In the genomic region with DNA sequence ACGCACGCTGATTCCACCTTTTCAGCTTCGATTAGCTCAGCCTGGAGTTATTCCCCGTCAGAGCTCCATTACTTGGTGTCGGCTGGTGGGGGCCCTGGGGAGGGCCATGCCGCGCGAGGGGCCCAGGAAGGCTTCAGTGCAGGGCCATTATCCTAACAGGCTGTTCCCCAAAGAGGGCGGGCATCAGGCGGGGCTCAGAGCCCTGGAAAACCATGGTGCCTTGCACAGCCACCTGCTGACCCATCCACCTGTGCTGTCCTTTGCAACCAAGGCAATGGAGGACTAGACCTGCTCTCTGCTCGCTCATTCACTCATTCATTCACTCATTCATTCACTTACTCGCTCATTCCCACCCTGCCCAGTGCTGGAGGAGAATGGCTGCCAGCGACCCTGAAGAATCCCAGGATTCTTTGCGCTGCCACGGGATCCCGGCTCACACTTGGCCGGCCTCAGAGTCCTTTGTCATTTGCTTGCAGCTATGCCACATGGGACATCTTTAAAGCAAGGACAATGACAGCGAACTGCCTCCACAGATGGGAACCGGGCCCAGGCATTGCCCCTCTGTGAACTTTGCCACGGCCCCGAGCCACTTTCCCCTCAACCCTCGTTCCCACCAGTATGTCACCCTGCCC, we compare ENCODE assay signal across 11 mouse cellular contexts.
DNase-seq lines count a peak whose midpoint lies in the region; ATAC-seq lines count a peak whose summit lies in the region.
"Had no signal": no experiment of that assay in that cellular context is flagged by ENCODE, and none has a peak within 500 bp of the region (broad histone marks: within the 10 kb centered on the region; RNA-seq: fewer than 3 reads in every experiment).

No protein-coding gene starts in this region.

- intact Hi-C loops in heart, postnatal 25 days (cut with DNase I) = no loop called here

- H3K27ac ChIP-seq in intestine, embryonic 15.5 days = no peak overlapping the region
- H3K27ac ChIP-seq in intestine, embryonic 16.5 days (ENCODE audit: low read length) = no peak overlapping the region
- no peak overlapping the region for H3K27ac ChIP-seq in forebrain, embryonic 12.5 days
- H3K27ac ChIP-seq in limb, embryonic 11.5 days (replicated peaks; ENCODE audit: low read depth, low read length) = no peak overlapping the region

- H3K4me1 ChIP-seq in intestine, embryonic 15.5 days (replicated peaks) = no peaks in the 10 kb centered on the region
- H3K4me1 ChIP-seq in intestine, embryonic 16.5 days (ENCODE audit: control insufficient read depth, insufficient read depth, low read length) = no peaks in the 10 kb centered on the region
- peaks cover 25% of the 10 kb centered on the region for H3K4me1 ChIP-seq in forebrain, embryonic 12.5 days
- H3K4me1 ChIP-seq in limb, embryonic 11.5 days (ENCODE audit: control insufficient read depth, insufficient read depth, low read length) = peaks cover 5% of the 10 kb centered on the region; the same call in 1 of the 2 replicates

- H3K36me3 ChIP-seq in intestine, embryonic 15.5 days = no peaks in the 10 kb centered on the region
- H3K36me3 ChIP-seq in intestine, embryonic 16.5 days (ENCODE audit: control insufficient read depth, insufficient read depth, low read length) = no peaks in the 10 kb centered on the region
- no peaks in the 10 kb centered on the region for H3K36me3 ChIP-seq in forebrain, embryonic 12.5 days (replicated peaks)
- H3K36me3 ChIP-seq in limb, embryonic 11.5 days (ENCODE audit: control insufficient read depth, insufficient read depth, low read length) = no peaks in the 10 kb centered on the region

- WGBS in intestine, embryonic 15.5 days = 46% methylated on average over 22 of the region's 22 CpGs
- 49% methylated on average over 22 of the region's 22 CpGs for WGBS in intestine, embryonic 16.5 days
- WGBS in forebrain, embryonic 12.5 days = 37% methylated on average over 22 of the region's 22 CpGs
- whole genome bisulfite sequencing in limb, embryonic 11.5 days = 51% methylated on average over 22 of the region's 22 CpGs

- ATAC-seq in intestine, embryonic 15.5 days = no peak
- ATAC-seq in intestine, embryonic 16.5 days = no peak
- ATAC-seq in forebrain, embryonic 12.5 days (ENCODE audit: low FRiP score) = peak; percentile 46; the same call in 1 of the 2 replicates
- ATAC-seq in limb, embryonic 11.5 days (ENCODE audit: insufficient number of reproducible peaks, low FRiP score, low TSS enrichment, low read depth) = no peak
- ATAC-seq in megakaryocyte progenitor cell, adult 5-6 weeks (replicated peaks; ENCODE audit: poor library complexity) = no peak

- H3K9ac ChIP-seq in intestine, embryonic 15.5 days = no peak overlapping the region
- no peak overlapping the region for H3K9ac ChIP-seq in intestine, embryonic 16.5 days (ENCODE audit: low read depth, low read length)
- H3K9ac ChIP-seq in forebrain, embryonic 12.5 days = no peak overlapping the region
- no peak overlapping the region for H3K9ac ChIP-seq in limb, embryonic 11.5 days (ENCODE audit: low read length)

- no peak for DNase-seq in limb, embryonic 11.5 days (ENCODE audit: low spot score)
- DNase-seq in retina, embryonic 14.5 days (ENCODE audit: low spot score) = peak; percentile 64
- no peak for DNase-seq in layer of hippocampus, postnatal 36 days
- no peak for DNase-seq in heart, postnatal 25 days (ENCODE audit: low spot score)
- DNase-seq: heart, adult 18-20 months; kidney, adult 2 months; thymus, adult 18-20 months had no signal

- no peaks in the 10 kb centered on the region; the same call in 1 of the 2 replicates for H3K27me3 ChIP-seq in intestine, embryonic 15.5 days (replicated peaks)
- no peaks in the 10 kb centered on the region for H3K27me3 ChIP-seq in intestine, embryonic 16.5 days (replicated peaks; ENCODE audit: control insufficient read depth, insufficient read depth, low read length)
- peaks cover 59% of the 10 kb centered on the region for H3K27me3 ChIP-seq in forebrain, embryonic 12.5 days
- peaks cover 8% of the 10 kb centered on the region; the same call in 1 of the 2 replicates for H3K27me3 ChIP-seq in limb, embryonic 11.5 days (ENCODE audit: control insufficient read depth, insufficient read depth, low read length)

- H3K4me2 ChIP-seq in intestine, embryonic 15.5 days (replicated peaks) = 0 out of 2 replicates have a peak overlapping the region, but pooled peaks have one; percentile 26
- H3K4me2 ChIP-seq in intestine, embryonic 16.5 days (ENCODE audit: low read depth, low read length) = no peak overlapping the region
- H3K4me2 ChIP-seq in forebrain, embryonic 12.5 days = peak overlapping the region; percentile 41
- peak overlapping the region; percentile 5; the same call in 1 of the 2 replicates for H3K4me2 ChIP-seq in limb, embryonic 11.5 days (ENCODE audit: low read depth, severe bottlenecking)

- no peak overlapping the region for H3K4me3 ChIP-seq in intestine, embryonic 15.5 days (replicated peaks)
- H3K4me3 ChIP-seq in intestine, embryonic 16.5 days (ENCODE audit: low read length) = no peak overlapping the region
- no peak overlapping the region for H3K4me3 ChIP-seq in forebrain, embryonic 12.5 days (replicated peaks)
- H3K4me3 ChIP-seq in limb, embryonic 11.5 days (ENCODE audit: low read depth, low read length) = no peak overlapping the region

- H3K9me3 ChIP-seq in intestine, embryonic 15.5 days = no peaks in the 10 kb centered on the region
- no peaks in the 10 kb centered on the region for H3K9me3 ChIP-seq in intestine, embryonic 16.5 days (ENCODE audit: control insufficient read depth, low read length)
- no peaks in the 10 kb centered on the region for H3K9me3 ChIP-seq in forebrain, embryonic 12.5 days
- H3K9me3 ChIP-seq in limb, embryonic 11.5 days (ENCODE audit: control insufficient read depth, low read length) = no peaks in the 10 kb centered on the region
